20 mouse cellular contexts compared by ENCODE assay signal in genomic region chr14:41029303-41029702, GRCm38 (mm10). TPM values are rescaled to one million over a fixed set of nuclear protein-coding genes. Genes with fewer than 3 reads are reported as not detected.
DNase-seq lines count a peak whose midpoint lies in the region; ATAC-seq and TF ChIP-seq lines count a peak whose summit lies in the region.
"Had no signal": no experiment of that assay in that cellular context is flagged by ENCODE, and none has a peak within 500 bp of the region (broad histone marks: within the 10 kb centered on the region; RNA-seq: fewer than 3 reads in every experiment).

No protein-coding gene starts in this region.

- H3K27ac ChIP-seq in kidney, adult 2 months (ENCODE audit: insufficient read depth, low read depth, low read length), result no peak overlapping the region
- H3K27ac ChIP-seq in kidney, embryonic 14.5 days (ENCODE audit: low read depth, low read length), result no peak overlapping the region
- no peak overlapping the region for H3K27ac ChIP-seq in intestine, embryonic 15.5 days
- H3K27ac ChIP-seq in small intestine, adult 2 months (ENCODE audit: insufficient read depth, low read depth, low read length), result peak overlapping the region; percentile 72
- H3K27ac ChIP-seq: embryonic facial prominence, embryonic 12.5 days; forebrain, embryonic 15.5 days; heart, embryonic 10.5 days had no signal

- no peaks in the 10 kb centered on the region for H3K9me3 ChIP-seq in kidney, embryonic 14.5 days (ENCODE audit: control insufficient read depth, low read length)
- H3K9me3 ChIP-seq in intestine, embryonic 15.5 days, result no peaks in the 10 kb centered on the region
- H3K9me3 ChIP-seq: embryonic facial prominence, embryonic 12.5 days; forebrain, embryonic 15.5 days; heart, embryonic 10.5 days had no signal

- H3K4me3 ChIP-seq in kidney, adult 2 months (ENCODE audit: insufficient read depth, low read depth, low read length), result no peak overlapping the region
- no peak overlapping the region for H3K4me3 ChIP-seq in kidney, embryonic 14.5 days (ENCODE audit: low read length)
- H3K4me3 ChIP-seq in intestine, embryonic 15.5 days (replicated peaks), result no peak overlapping the region
- H3K4me3 ChIP-seq in small intestine, adult 2 months (ENCODE audit: low read depth, low read length), result no peak overlapping the region
- H3K4me3 ChIP-seq: embryonic facial prominence, embryonic 12.5 days; forebrain, embryonic 15.5 days; heart, embryonic 10.5 days had no signal

- TF ChIP-seq POLR2A in kidney, adult 2 months (IDR thresholded peaks at IDR 0.05; ENCODE audit: low read depth, low read length), result no peak
- no peak for TF ChIP-seq POLR2A in small intestine, adult 2 months (IDR thresholded peaks at IDR 0.05; ENCODE audit: low read depth, low read length)

- H3K36me3 ChIP-seq in kidney, adult 2 months (ENCODE audit: control insufficient read depth, insufficient read depth, low read length), result no peaks in the 10 kb centered on the region
- H3K36me3 ChIP-seq in kidney, embryonic 14.5 days (ENCODE audit: control insufficient read depth, insufficient read depth, low read length), result no peaks in the 10 kb centered on the region
- no peaks in the 10 kb centered on the region for H3K36me3 ChIP-seq in intestine, embryonic 15.5 days
- no peaks in the 10 kb centered on the region for H3K36me3 ChIP-seq in small intestine, adult 2 months (ENCODE audit: control insufficient read depth, insufficient read depth, low read length)
- H3K36me3 ChIP-seq: embryonic facial prominence, embryonic 12.5 days; forebrain, embryonic 15.5 days; heart, embryonic 10.5 days had no signal

- H3K4me1 ChIP-seq in kidney, adult 2 months (ENCODE audit: control insufficient read depth, insufficient read depth, low read length), result peaks cover 4% of the 10 kb centered on the region; the same call in 1 of the 2 replicates
- H3K4me1 ChIP-seq in kidney, embryonic 14.5 days (ENCODE audit: control insufficient read depth, insufficient read depth, low read length), result no peaks in the 10 kb centered on the region
- H3K4me1 ChIP-seq in intestine, embryonic 15.5 days (replicated peaks), result no peaks in the 10 kb centered on the region
- H3K4me1 ChIP-seq in small intestine, adult 2 months (ENCODE audit: control insufficient read depth, insufficient read depth, insufficient read length, low read length), result peaks cover 29% of the 10 kb centered on the region
- H3K4me1 ChIP-seq: embryonic facial prominence, embryonic 12.5 days; forebrain, embryonic 15.5 days had no signal

- ATAC-seq in kidney, embryonic 14.5 days (ENCODE audit: low FRiP score, low TSS enrichment), result no peak
- peak; percentile 50 for ATAC-seq in intestine, embryonic 15.5 days
- ATAC-seq: forebrain, embryonic 15.5 days had no signal

- WGBS in kidney, adult 2 months, result 52% methylated on average over 4 of the region's 4 CpGs
- WGBS in kidney, embryonic 14.5 days, result 71% methylated on average over 4 of the region's 4 CpGs
- WGBS in intestine, embryonic 15.5 days, result 70% methylated on average over 4 of the region's 4 CpGs
- 35% methylated on average over 4 of the region's 4 CpGs for WGBS in small intestine, adult 2 months

- H3K27me3 ChIP-seq in kidney, adult 2 months (replicated peaks; ENCODE audit: control insufficient read depth, insufficient read depth, low read length), result no peaks in the 10 kb centered on the region
- H3K27me3 ChIP-seq in kidney, embryonic 14.5 days (ENCODE audit: control insufficient read depth, insufficient read depth, low read length), result no peaks in the 10 kb centered on the region
- H3K27me3 ChIP-seq in intestine, embryonic 15.5 days (replicated peaks), result no peaks in the 10 kb centered on the region
- no peaks in the 10 kb centered on the region for H3K27me3 ChIP-seq in small intestine, adult 2 months (ENCODE audit: control insufficient read depth, insufficient read depth, low read length)
- H3K27me3 ChIP-seq: embryonic facial prominence, embryonic 12.5 days; forebrain, embryonic 15.5 days had no signal

- DNase-seq in kidney, adult 2 months, result peak; percentile 87
- DNase-seq in kidney, postnatal 36 days, result peak; percentile 16 to 69
- no peak for DNase-seq in kidney, adult 18-20 months
- no peak for DNase-seq in cerebellum, postnatal 10 days
- DNase-seq: adrenal gland, postnatal 10 days; cerebellum, adult 11 months; cerebellum, adult 8-10 months; cerebellum, postnatal 25 days; gastrocnemius, postnatal 36 days; heart, adult 18-20 months; heart, postnatal 10 days had no signal

- TF ChIP-seq CTCF in kidney, adult 2 months (conservative IDR thresholded peaks at IDR 0.05; ENCODE audit: insufficient read depth, insufficient read length, low read depth, low read length), result no peak
- no peak for TF ChIP-seq CTCF in small intestine, adult 2 months (IDR thresholded peaks at IDR 0.05; ENCODE audit: extremely low read depth, insufficient read length, insufficient replicate concordance, low read depth, low read length)

- H3K4me2 ChIP-seq in kidney, embryonic 14.5 days (replicated peaks; ENCODE audit: low read depth, low read length), result no peak overlapping the region
- H3K4me2 ChIP-seq in intestine, embryonic 15.5 days (replicated peaks), result no peak overlapping the region
- H3K4me2 ChIP-seq: embryonic facial prominence, embryonic 12.5 days; forebrain, embryonic 15.5 days had no signal

- no peak overlapping the region for H3K9ac ChIP-seq in kidney, embryonic 14.5 days (ENCODE audit: low read depth, low read length)
- H3K9ac ChIP-seq in intestine, embryonic 15.5 days, result no peak overlapping the region
- H3K9ac ChIP-seq: embryonic facial prominence, embryonic 12.5 days; forebrain, embryonic 15.5 days had no signal

RNA-seq across cellular contexts. Expression of gene Fam213a, which starts 15.7 kb away (rescaled TPM):
- polyA plus RNA-seq in kidney, adult 2 months (2012; rRNA removed), result 68.2 and 80.8 TPM in 2 replicates
- polyA plus RNA-seq in kidney, embryonic 14.5 days (2014; fragmentation: Nextera tagmentation; extraction: Ambion mirVana), result 108 and 112 TPM in 2 replicates
- polyA plus RNA-seq in intestine, embryonic 15.5 days (2015; fragmentation: Nextera tagmentation; extraction: Ambion mirVana), result 51.6 and 54.4 TPM in 2 replicates
- 16.7 and 29.9 TPM in 2 replicates for polyA plus RNA-seq in small intestine, adult 2 months (2012; rRNA removed)

RNA-seq across cellular contexts. Expression of gene Dydc2, which starts 39.7 kb away (rescaled TPM):
- polyA plus RNA-seq in kidney, adult 2 months (2012; rRNA removed), result not detected in 2 replicates
- 0.33 TPM in 1 of 2 replicates, not detected in the other for polyA plus RNA-seq in kidney, embryonic 14.5 days (2014; fragmentation: Nextera tagmentation; extraction: Ambion mirVana)
- polyA plus RNA-seq in intestine, embryonic 15.5 days (2015; fragmentation: Nextera tagmentation; extraction: Ambion mirVana), result 0.42 TPM in 1 of 2 replicates, not detected in the other
- polyA plus RNA-seq in small intestine, adult 2 months (2012; rRNA removed), result not detected in 2 replicates

RNA-seq across cellular contexts. Expression of gene Dydc1, which starts 43.4 kb away (rescaled TPM):
- not detected in 2 replicates for polyA plus RNA-seq in kidney, adult 2 months (2012; rRNA removed)
- polyA plus RNA-seq in kidney, embryonic 14.5 days (2014; fragmentation: Nextera tagmentation; extraction: Ambion mirVana), result not detected in 2 replicates
- polyA plus RNA-seq in intestine, embryonic 15.5 days (2015; fragmentation: Nextera tagmentation; extraction: Ambion mirVana), result not detected in 2 replicates
- polyA plus RNA-seq in small intestine, adult 2 months (2012; rRNA removed), result not detected in 2 replicates
- polyA plus RNA-seq: C2C12; embryonic facial prominence, embryonic 12.5 days; forebrain, embryonic 11.5 days; heart, embryonic 10.5 days; heart, embryonic 14.5 days had no signal

Comparison
In these comparisons a context has a peak if more than half of its experiments do, and no peak if none do; other contexts are left out.
1. DNase-seq: peak in kidney, adult 2 months (single experiment) and kidney, postnatal 36 days (2 of 2); none in kidney, adult 18-20 months (single experiment) and cerebellum, postnatal 10 days (0 of 2).